Mouse (Mus musculus): ENCODE results near the gene Usp48.
A peak's percentile ranks its signal among the peaks of the same experiment; 100 is the strongest.

Usp48 gene

DNA sequence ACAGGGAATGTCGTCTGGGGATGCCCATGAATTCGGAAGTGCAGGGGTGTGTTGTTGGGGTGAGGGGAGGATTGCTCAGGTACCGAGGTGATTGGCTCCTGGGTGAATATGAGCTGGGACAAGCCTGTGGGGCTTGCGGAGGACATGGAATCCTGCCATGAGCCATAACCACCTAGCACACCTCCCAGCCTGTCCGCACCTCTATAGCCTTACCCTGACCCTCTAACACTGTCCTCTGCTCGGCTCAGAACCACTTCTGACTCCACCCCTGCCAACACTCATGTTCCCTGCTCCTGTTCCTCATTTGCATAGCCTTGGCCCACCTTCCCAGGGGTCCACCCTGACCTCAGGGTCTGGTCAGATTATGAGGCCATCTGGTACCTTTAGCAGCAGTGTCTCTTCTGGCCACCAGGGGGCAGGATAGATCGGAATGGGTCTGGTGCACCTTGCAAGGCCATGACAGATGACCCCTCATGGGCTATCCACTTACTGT lies 89.5 kb downstream of the Usp48 start:
- DNase-seq (ENCODE audit: low read depth, low spot score): peak; percentile 27

DNA sequence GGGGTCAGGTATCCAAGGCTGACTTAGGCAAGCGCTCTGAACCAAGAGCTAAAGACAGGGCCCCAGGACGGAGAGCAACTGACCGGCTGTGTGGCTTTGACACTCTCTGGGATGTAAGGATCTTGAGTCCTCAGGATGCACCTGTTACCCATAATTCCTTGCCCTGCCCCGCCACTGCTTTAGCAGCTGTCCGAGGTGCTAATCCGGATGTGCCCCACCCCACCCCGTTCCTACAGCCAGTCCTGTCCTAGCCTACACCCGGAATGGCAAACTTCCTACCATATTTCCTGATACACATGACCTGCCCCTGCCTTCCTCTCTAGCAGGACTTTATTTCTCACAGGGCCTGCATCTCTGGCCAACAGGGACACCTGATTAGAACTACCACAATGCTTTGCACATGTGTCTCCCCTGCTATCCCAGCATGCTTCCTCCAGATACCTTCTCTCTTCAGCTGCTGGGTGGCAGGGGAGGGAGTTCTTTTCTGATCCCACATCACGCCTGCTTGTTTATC lies 91.3 kb downstream of the Usp48 start:
- no peak for DNase-seq (ENCODE audit: low read depth, low spot score)

DNA sequence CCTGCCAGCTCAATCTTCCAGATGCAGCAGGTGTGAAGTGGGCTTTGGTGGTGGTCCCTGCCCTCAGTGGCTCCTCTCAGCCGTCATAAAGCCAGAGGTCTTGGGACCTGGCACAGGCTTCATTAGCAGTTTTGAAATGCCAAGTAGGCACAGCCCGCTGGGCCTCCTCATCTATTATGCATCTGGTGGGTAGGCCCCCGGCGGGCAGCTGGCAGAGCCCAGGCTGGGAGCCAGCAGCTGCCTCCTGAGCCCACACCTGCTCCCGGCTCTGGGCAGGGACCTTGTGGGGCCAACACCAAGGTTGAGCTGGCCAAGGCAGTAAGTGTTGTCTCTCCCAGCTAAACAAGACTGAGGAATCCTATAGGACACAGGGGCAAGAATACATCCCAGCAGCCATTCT lies 92.7 kb downstream of the Usp48 start:
- no peak for DNase-seq (ENCODE audit: low read depth, low spot score)

DNA sequence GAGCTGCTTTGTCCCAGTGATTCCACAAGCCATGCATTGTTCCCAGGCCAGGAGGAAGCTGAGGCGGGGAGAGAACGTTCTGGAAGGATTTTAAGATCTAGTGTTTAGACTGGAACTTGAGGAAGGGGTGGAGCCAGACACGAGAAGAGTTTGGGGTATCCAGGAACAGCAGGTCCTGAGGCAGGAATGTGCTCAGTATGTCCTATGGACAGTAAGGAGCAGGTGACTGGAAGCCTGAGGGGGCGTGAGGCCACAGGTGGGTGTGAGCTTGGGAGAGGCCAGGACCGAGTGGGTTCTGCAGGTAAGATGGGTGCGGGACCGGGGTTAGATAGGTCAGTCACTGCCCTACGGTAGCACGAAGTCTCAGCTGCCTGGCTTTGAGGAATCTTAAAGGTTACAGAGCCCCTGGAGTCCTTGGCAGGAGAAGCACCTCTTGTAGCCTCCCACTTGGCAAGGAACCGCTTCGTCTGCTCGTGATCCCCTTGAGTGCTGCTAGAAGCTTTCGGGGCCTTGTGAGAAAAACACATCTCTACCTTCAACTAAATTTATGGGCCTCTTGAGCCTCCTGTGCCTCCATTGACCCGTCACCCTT lies 93.8 kb downstream of the Usp48 start:
- DNase-seq (ENCODE audit: low read depth, low spot score): no peak

- no peak for DNase-seq (ENCODE audit: low read depth, low spot score)
These were observed 98.8 kb downstream of the Usp48 start for GRCm38 (mm10) chr4:137692107-137692902.

DNA sequence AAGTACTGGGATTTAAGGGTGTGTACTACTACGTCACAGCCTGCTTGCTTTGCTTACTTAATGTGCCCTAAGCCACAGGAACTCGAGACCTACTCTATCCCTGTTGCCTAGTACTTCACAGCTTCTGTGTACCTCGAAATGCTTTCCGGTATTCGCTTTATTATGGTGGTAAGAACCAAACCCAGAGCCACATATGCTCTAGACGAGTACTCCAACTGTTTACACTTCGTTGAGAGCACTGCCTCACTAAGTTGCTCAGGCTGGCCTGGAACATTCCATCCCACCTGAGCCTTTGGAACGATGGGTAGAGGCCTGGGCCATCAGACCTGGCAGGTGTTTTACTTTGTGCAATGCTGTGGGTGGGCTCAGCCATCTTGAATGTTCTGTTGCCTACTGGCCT lies 101.7 kb downstream of the Usp48 start:
- no peak for DNase-seq (ENCODE audit: low read depth, low spot score)

DNA sequence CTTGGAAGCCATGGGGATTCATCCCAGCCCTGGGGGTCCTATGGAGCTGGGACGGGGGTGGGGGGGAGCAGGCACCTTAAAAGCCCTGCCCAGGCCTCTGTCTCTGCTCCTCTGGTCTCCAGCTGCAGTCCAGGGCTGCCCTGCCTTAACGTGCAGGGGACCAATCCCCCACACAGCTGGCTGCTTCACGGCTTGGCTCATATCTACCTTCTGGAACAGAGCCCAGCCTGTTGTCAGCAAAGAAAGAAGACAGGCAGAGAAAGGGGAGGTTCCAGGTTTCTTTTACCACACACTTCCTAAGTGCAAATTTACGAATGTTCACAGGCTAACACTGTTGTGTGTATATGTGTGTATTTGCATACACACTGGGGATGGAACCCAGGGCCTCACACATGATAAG lies 102.3 kb downstream of the Usp48 start:
- no peak for DNase-seq (ENCODE audit: low read depth, low spot score)

GRCm38 (mm10) chr4:137697156-137697885 lies 103.8 kb downstream of the Usp48 start:
- DNase-seq (ENCODE audit: low read depth, low spot score): no peak

- no peak for DNase-seq (ENCODE audit: low read depth, low spot score)
These were observed 104.8 kb downstream of the Usp48 start for GRCm38 (mm10) chr4:137698076-137698985.

- no peak for DNase-seq (ENCODE audit: low read depth, low spot score)
These were observed 106.0 kb downstream of the Usp48 start for GRCm38 (mm10) chr4:137699264-137700211.

DNA sequence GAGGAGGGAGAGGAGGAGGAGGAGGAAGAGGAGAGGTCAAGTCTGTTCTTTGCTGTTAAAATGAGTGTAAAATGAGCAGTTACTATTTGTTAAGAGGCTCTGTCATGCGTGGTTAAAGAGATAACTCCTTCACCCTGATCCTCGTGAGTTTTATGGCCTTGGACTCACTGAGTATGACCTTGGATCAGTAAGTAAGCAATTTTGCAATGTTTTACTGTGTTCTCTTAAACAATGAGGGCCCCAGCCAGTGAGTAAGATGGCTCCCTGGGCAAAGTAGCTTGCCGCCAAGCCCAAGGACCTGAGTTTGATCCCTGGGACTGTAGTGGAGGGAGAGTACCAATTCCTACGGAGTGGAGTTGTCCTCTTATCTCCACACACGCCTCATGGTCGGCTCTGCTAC lies 107.4 kb downstream of the Usp48 start:
- no peak for DNase-seq (ENCODE audit: low read depth, low spot score)

DNA sequence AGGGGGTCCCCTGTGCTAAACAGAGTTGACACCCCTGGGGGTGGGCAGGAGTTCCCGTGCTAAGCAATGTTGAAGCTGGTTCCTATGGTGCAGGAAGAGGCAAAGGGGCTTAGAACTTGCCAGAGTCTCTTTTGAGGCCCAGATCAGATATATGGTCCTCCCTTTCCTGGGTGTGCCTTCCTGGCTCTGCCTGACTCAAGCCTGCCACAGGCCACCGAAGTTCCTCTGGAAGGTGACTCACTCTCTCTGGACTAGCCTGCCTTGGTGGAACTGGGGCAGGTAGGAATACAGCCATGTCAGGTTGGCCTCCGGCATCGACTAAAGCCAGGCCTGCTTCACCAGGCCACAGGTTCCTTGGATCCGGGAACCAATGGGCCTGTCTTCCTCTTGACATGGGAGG lies 109.5 kb downstream of the Usp48 start:
- no peak for DNase-seq (ENCODE audit: low read depth, low spot score)

DNA sequence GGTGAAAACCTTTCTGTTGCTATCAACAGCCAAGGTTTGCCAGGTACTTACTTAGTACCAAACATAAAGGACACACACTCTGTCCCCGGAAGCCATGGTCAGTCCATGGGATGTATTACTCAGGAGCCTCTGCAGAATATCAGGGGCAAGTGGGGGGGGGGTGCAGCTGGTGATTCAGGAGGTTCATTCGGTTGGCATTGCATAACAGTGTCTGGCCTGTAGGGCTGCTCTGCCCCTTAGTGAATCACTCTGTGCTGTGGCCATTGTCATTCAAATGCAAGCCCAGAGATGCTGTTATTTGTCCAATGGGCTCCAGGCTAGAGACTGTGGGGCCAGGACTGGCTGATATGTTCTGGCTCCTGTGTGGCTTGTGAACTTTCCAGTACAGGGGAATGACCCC lies 111.0 kb downstream of the Usp48 start:
- no peak for DNase-seq (ENCODE audit: low read depth, low spot score)

- DNase-seq (ENCODE audit: low read depth, low spot score): no peak
These were observed 111.8 kb downstream of the Usp48 start for GRCm38 (mm10) chr4:137705379-137705778.

DNA sequence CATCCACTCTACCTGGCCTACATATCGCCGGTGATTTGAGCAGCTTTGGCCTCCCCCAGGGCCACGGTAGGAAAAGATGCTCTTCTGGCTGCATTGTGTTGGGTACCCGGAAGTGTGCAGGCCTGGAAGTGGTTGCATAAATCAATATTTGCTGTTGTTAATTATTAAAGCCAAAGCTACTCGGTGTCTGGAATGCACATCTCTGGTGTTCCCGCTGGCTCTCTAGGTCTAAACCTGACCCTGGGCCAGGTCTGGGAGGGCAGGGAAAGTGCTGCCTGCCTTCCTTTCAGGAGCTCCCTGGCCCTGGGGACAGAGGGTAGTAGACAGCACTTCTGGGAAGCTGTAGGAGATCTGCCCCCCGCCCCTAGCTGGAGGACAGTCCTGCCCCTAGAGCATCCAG lies 113.0 kb downstream of the Usp48 start:
- DNase-seq (ENCODE audit: low read depth, low spot score): no peak

GRCm38 (mm10) chr4:137707216-137707990 lies 113.8 kb downstream of the Usp48 start:
- DNase-seq (ENCODE audit: low read depth, low spot score): peak; percentile 66
